Mouse (Mus musculus): ENCODE measurements around the gene Rasgrf1. TPM values are rescaled to one million over a fixed set of nuclear protein-coding genes. Genes with fewer than 3 reads are reported as not detected.

Rasgrf1 gene
- polyA plus RNA-seq, 1 experiment: 168 TPM

DNA sequence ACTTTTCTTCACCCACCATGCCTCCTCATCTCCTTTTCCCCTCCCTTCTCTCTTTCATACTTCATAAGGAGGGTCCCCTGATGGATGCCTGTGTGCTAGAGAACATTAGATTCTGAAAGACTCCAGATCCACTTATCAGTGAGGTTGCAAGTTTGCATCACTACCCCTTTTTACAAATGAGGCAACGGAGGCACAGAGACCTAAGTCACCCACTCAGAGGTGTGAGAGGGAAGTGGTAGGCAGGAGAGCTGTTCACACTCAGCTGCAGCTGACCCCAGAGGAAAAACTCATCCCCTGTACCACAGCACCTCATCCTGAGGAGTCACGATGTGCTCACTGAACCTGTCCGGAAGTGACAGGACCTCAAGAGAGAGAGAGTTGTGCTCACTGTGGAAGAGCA, 96.7 kb downstream of the Rasgrf1 start:
- WGBS: 92% methylated on average over 3 of the region's 3 CpGs
- no peak overlapping the region for H3K27ac ChIP-seq (ENCODE audit: insufficient read depth, low read length)
- no peak for DNase-seq
- no peaks in the 10 kb centered on the region for H3K4me1 ChIP-seq (ENCODE audit: control insufficient read depth, insufficient read depth, low read length)
- H3K4me3 ChIP-seq (replicated peaks; ENCODE audit: insufficient read depth, low read depth, low read length): no peak overlapping the region
- no peaks in the 10 kb centered on the region for H3K27me3 ChIP-seq (ENCODE audit: control insufficient read depth, insufficient read depth, low read length)
- TF ChIP-seq CTCF (IDR thresholded peaks at IDR 0.05; ENCODE audit: borderline replicate concordance, insufficient read depth, low read depth, low read length): no peak
- no peak for TF ChIP-seq POLR2A (IDR thresholded peaks at IDR 0.05; ENCODE audit: borderline replicate concordance, insufficient read depth, low read length)

GRCm38 (mm10) chr9:90007094-90007493, 97.4 kb downstream of the Rasgrf1 start:
- 23% methylated on average over 2 of the region's 2 CpGs for WGBS
- Histone ChIP-seq H3K4me3 (replicated peaks; ENCODE audit: insufficient read depth, low read depth, low read length) (no peak overlapping the region), H3K27me3 (ENCODE audit: control insufficient read depth, insufficient read depth, low read length) (no peaks in the 10 kb centered on the region), H3K4me1 (ENCODE audit: control insufficient read depth, insufficient read depth, low read length) (no peaks in the 10 kb centered on the region), H3K27ac (ENCODE audit: insufficient read depth, low read length) (no peak overlapping the region)
- DNase-seq: no peak
- TF ChIP-seq CTCF (IDR thresholded peaks at IDR 0.05; ENCODE audit: borderline replicate concordance, insufficient read depth, low read depth, low read length) (no peak), POLR2A (IDR thresholded peaks at IDR 0.05; ENCODE audit: borderline replicate concordance, insufficient read depth, low read length) (no peak)

- Histone ChIP-seq H3K27ac (ENCODE audit: insufficient read depth, low read length) (no peak overlapping the region), H3K27me3 (ENCODE audit: control insufficient read depth, insufficient read depth, low read length) (no peaks in the 10 kb centered on the region), H3K4me1 (ENCODE audit: control insufficient read depth, insufficient read depth, low read length) (no peaks in the 10 kb centered on the region), H3K4me3 (replicated peaks; ENCODE audit: insufficient read depth, low read depth, low read length) (no peak overlapping the region)
- DNase-seq: no peak
- no peak for TF ChIP-seq POLR2A (IDR thresholded peaks at IDR 0.05; ENCODE audit: borderline replicate concordance, insufficient read depth, low read length)
- no peak for TF ChIP-seq CTCF (IDR thresholded peaks at IDR 0.05; ENCODE audit: borderline replicate concordance, insufficient read depth, low read depth, low read length)
- WGBS: 80% methylated on average over 6 of the region's 6 CpGs
Observed at GRCm38 (mm10) chr9:90008138-90008537, 98.4 kb downstream of the Rasgrf1 start.

- Histone ChIP-seq H3K4me1 (ENCODE audit: control insufficient read depth, insufficient read depth, low read length) (no peaks in the 10 kb centered on the region), H3K27me3 (ENCODE audit: control insufficient read depth, insufficient read depth, low read length) (no peaks in the 10 kb centered on the region), H3K4me3 (replicated peaks; ENCODE audit: insufficient read depth, low read depth, low read length) (no peak overlapping the region), H3K27ac (ENCODE audit: insufficient read depth, low read length) (no peak overlapping the region)
- no peak for TF ChIP-seq CTCF (IDR thresholded peaks at IDR 0.05; ENCODE audit: borderline replicate concordance, insufficient read depth, low read depth, low read length)
- no peak for TF ChIP-seq POLR2A (IDR thresholded peaks at IDR 0.05; ENCODE audit: borderline replicate concordance, insufficient read depth, low read length)
- no peak for DNase-seq
- WGBS: 62% methylated on average over 2 of the region's 2 CpGs
Observed at GRCm38 (mm10) chr9:90011849-90012248, 102.1 kb downstream of the Rasgrf1 start.

DNA sequence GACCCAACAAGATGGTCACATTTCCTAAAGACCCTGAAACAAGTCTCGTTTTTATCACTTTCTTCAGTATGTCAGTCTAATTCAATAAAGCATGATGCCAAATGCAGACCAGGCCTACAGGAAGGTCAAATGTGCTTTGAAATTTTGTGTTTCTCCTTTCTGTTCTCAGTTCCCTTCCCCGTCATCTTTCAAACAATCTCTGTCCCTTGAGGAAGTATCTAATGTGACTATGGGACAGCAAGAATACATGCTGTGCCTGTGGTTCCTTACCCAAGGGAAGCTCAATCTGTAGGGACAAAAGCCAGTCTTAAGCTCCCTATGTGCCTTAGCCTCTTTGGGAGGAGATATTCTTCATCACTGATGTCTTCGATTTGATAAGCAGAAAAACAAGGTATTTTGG, 104.9 kb downstream of the Rasgrf1 start:
- TF ChIP-seq CTCF (IDR thresholded peaks at IDR 0.05; ENCODE audit: borderline replicate concordance, insufficient read depth, low read depth, low read length) (no peak), POLR2A (IDR thresholded peaks at IDR 0.05; ENCODE audit: borderline replicate concordance, insufficient read depth, low read length) (no peak)
- Histone ChIP-seq H3K4me1 (ENCODE audit: control insufficient read depth, insufficient read depth, low read length) (no peaks in the 10 kb centered on the region), H3K27ac (ENCODE audit: insufficient read depth, low read length) (no peak overlapping the region), H3K4me3 (replicated peaks; ENCODE audit: insufficient read depth, low read depth, low read length) (no peak overlapping the region), H3K27me3 (ENCODE audit: control insufficient read depth, insufficient read depth, low read length) (no peaks in the 10 kb centered on the region)
- 82% methylated on average over 3 of the region's 3 CpGs for WGBS
- DNase-seq: no peak

- no peak overlapping the region for H3K4me3 ChIP-seq (replicated peaks; ENCODE audit: insufficient read depth, low read depth, low read length)
- H3K27ac ChIP-seq (ENCODE audit: insufficient read depth, low read length): no peak overlapping the region
- no peak for TF ChIP-seq POLR2A (IDR thresholded peaks at IDR 0.05; ENCODE audit: borderline replicate concordance, insufficient read depth, low read length)
- 87% methylated on average over 6 of the region's 6 CpGs for WGBS
- no peak for DNase-seq
- no peaks in the 10 kb centered on the region for H3K4me1 ChIP-seq (ENCODE audit: control insufficient read depth, insufficient read depth, low read length)
- H3K27me3 ChIP-seq (ENCODE audit: control insufficient read depth, insufficient read depth, low read length): no peaks in the 10 kb centered on the region
Observed at GRCm38 (mm10) chr9:90016204-90016603, 106.5 kb downstream of the Rasgrf1 start.

DNA sequence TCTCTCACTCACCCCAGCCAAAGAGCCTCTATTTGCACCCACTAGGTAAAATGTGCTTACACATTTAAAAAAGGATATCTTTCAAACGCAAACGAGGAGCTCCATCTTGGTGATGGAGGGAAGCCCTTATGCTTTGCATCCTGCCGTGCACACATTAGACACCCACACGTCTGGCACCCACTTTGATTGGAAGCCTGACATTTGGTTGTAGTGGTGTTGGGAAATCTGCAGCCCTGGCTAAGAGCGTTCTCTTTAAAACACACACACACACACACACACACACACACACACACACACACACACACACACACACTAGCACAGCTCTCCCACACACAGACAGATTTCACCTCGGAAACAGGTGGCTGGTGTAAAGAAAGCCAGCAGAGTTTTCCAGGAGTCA, 111.2 kb downstream of the Rasgrf1 start:
- Histone ChIP-seq H3K4me3 (replicated peaks; ENCODE audit: insufficient read depth, low read depth, low read length) (no peak overlapping the region), H3K27ac (ENCODE audit: insufficient read depth, low read length) (no peak overlapping the region), H3K27me3 (ENCODE audit: control insufficient read depth, insufficient read depth, low read length) (no peaks in the 10 kb centered on the region), H3K4me1 (ENCODE audit: control insufficient read depth, insufficient read depth, low read length) (no peaks in the 10 kb centered on the region)
- WGBS: 62% methylated on average over 6 of the region's 6 CpGs
- TF ChIP-seq CTCF (IDR thresholded peaks at IDR 0.05; ENCODE audit: borderline replicate concordance, insufficient read depth, low read depth, low read length) (no peak), POLR2A (IDR thresholded peaks at IDR 0.05; ENCODE audit: borderline replicate concordance, insufficient read depth, low read length) (no peak)
- no peak for DNase-seq

DNA sequence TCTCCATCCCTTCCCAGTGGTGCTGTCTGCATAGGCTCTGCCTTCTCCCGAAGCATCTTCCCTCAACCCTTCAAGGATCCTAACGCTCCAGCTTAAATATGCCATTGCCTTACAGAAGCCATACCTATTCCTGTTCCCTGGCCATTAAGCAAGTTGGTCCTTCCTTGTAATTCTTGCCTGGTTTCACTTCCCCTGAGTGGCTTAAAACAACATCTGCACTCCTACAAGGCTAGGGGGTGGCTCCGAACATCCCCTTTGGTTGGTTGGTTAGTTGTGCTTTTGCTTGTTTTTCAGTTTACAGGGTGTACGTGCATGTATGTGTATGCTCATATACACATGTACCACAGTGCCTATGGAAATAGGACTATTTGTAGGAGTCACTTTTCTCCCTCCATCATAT, 111.7 kb downstream of the Rasgrf1 start:
- WGBS: 89% methylated on average over 4 of the region's 4 CpGs

More for the DNA sequence above, 111.7 kb downstream of the Rasgrf1 start:
- Histone ChIP-seq H3K27me3 (ENCODE audit: control insufficient read depth, insufficient read depth, low read length) (no peaks in the 10 kb centered on the region), H3K4me3 (replicated peaks; ENCODE audit: insufficient read depth, low read depth, low read length) (no peak overlapping the region), H3K4me1 (ENCODE audit: control insufficient read depth, insufficient read depth, low read length) (no peaks in the 10 kb centered on the region), H3K27ac (ENCODE audit: insufficient read depth, low read length) (no peak overlapping the region)
- TF ChIP-seq POLR2A (IDR thresholded peaks at IDR 0.05; ENCODE audit: borderline replicate concordance, insufficient read depth, low read length) (no peak), CTCF (IDR thresholded peaks at IDR 0.05; ENCODE audit: borderline replicate concordance, insufficient read depth, low read depth, low read length) (no peak)
- no peak for DNase-seq

All from cerebellum, adult 2 months (tissue).